Mouse (Mus musculus): ENCODE results near the gene Cadps2.

DNA sequence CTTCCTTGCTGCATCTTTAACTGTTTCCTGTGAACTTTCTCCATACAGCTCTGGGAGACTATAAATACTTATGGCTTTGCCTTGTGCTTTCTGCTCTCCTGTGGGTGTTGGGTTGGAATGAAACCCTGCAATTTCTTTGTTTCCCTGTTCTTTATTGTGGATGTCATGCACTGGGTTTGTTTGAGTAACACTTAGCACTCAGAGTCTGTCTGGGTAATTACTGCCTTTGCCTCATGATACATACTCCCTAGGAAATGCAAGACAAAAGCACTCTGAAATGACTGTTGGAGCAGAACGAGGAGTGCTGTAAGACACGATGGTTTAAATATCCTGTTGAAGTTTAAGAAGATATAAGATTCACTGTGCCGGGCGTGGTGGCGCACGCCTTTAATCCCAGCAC lies 533.2 kb downstream of the Cadps2 start:
- TF ChIP-seq EP300 (IDR thresholded peaks at IDR 0.05; ENCODE audit: low read depth) (no peak), CTCF (IDR thresholded peaks at IDR 0.05; ENCODE audit: low read depth) (no peak)
